Mouse (Mus musculus): ENCODE measurements around the gene Elovl6. TPM values are rescaled to one million over a fixed set of nuclear protein-coding genes. Genes with fewer than 3 reads are reported as not detected.

Elovl6 gene
- polyA plus RNA-seq, 1 experiment = 3.1 TPM

- DNase-seq (ENCODE audit: low read depth in 1 of 2, low spot score in 2 of 2) = no peak
- no peaks in the 10 kb centered on the region for H3K27me3 ChIP-seq (ENCODE audit: control insufficient read depth, insufficient read depth, low read length)
These were observed 114.6 kb downstream of the Elovl6 start for GRCm38 (mm10) chr3:129646781-129647180.

GRCm38 (mm10) chr3:129647312-129647711 lies 115.2 kb downstream of the Elovl6 start:
- 96% methylated on average over 10 of the region's 10 CpGs for WGBS
- no peaks in the 10 kb centered on the region for H3K4me1 ChIP-seq (ENCODE audit: control insufficient read depth, insufficient read depth, insufficient read length)
- H3K4me3 ChIP-seq (ENCODE audit: extremely low read depth, insufficient read depth, insufficient read length) = no peak overlapping the region
- no peak overlapping the region for H3K27ac ChIP-seq (ENCODE audit: insufficient read depth, low read length)
- TF ChIP-seq POLR2A (IDR thresholded peaks at IDR 0.05; ENCODE audit: low read depth, low read length) (no peak), CTCF (IDR thresholded peaks at IDR 0.05; ENCODE audit: extremely low read depth, insufficient read depth, insufficient read length, insufficient replicate concordance) (no peak)
- no peaks in the 10 kb centered on the region for H3K27me3 ChIP-seq (ENCODE audit: control insufficient read depth, insufficient read depth, low read length)
- H3K36me3 ChIP-seq (ENCODE audit: control insufficient read depth, insufficient read depth, low read length) = no peaks in the 10 kb centered on the region
- no peak for DNase-seq (ENCODE audit: low read depth in 1 of 2, low spot score in 2 of 2)

More at GRCm38 (mm10) chr3:129646781-129647180, 114.6 kb downstream of the Elovl6 start:
- WGBS = 67% methylated on average over 5 of the region's 5 CpGs
- Histone ChIP-seq H3K36me3 (ENCODE audit: control insufficient read depth, insufficient read depth, low read length) (no peaks in the 10 kb centered on the region), H3K4me3 (ENCODE audit: extremely low read depth, insufficient read depth, insufficient read length) (no peak overlapping the region), H3K27ac (ENCODE audit: insufficient read depth, low read length) (no peak overlapping the region), H3K4me1 (ENCODE audit: control insufficient read depth, insufficient read depth, insufficient read length) (no peaks in the 10 kb centered on the region)
- TF ChIP-seq POLR2A (IDR thresholded peaks at IDR 0.05; ENCODE audit: low read depth, low read length) (no peak), CTCF (IDR thresholded peaks at IDR 0.05; ENCODE audit: extremely low read depth, insufficient read depth, insufficient read length, insufficient replicate concordance) (no peak)

GRCm38 (mm10) chr3:129648598-129648997 lies 116.4 kb downstream of the Elovl6 start:
- Histone ChIP-seq H3K4me1 (ENCODE audit: control insufficient read depth, insufficient read depth, insufficient read length) (no peaks in the 10 kb centered on the region), H3K4me3 (ENCODE audit: extremely low read depth, insufficient read depth, insufficient read length) (no peak overlapping the region), H3K36me3 (ENCODE audit: control insufficient read depth, insufficient read depth, low read length) (no peaks in the 10 kb centered on the region), H3K27ac (ENCODE audit: insufficient read depth, low read length) (no peak overlapping the region), H3K27me3 (ENCODE audit: control insufficient read depth, insufficient read depth, low read length) (no peaks in the 10 kb centered on the region)
- 94% methylated on average over 5 of the region's 5 CpGs for WGBS
- no peak for DNase-seq (ENCODE audit: low read depth in 1 of 2, low spot score in 2 of 2)
- TF ChIP-seq CTCF (IDR thresholded peaks at IDR 0.05; ENCODE audit: extremely low read depth, insufficient read depth, insufficient read length, insufficient replicate concordance) (no peak), POLR2A (IDR thresholded peaks at IDR 0.05; ENCODE audit: low read depth, low read length) (no peak)

GRCm38 (mm10) chr3:129649586-129650292 lies 117.6 kb downstream of the Elovl6 start:
- no peak overlapping the region for H3K27ac ChIP-seq (ENCODE audit: insufficient read depth, low read length)
- no peaks in the 10 kb centered on the region for H3K4me1 ChIP-seq (ENCODE audit: control insufficient read depth, insufficient read depth, insufficient read length)
- 91% methylated on average over 8 of the region's 8 CpGs for WGBS
- H3K27me3 ChIP-seq (ENCODE audit: control insufficient read depth, insufficient read depth, low read length) = no peaks in the 10 kb centered on the region
- no peak overlapping the region for H3K4me3 ChIP-seq (ENCODE audit: extremely low read depth, insufficient read depth, insufficient read length)
- no peak for DNase-seq (ENCODE audit: low read depth in 1 of 2, low spot score in 2 of 2)
- no peaks in the 10 kb centered on the region for H3K36me3 ChIP-seq (ENCODE audit: control insufficient read depth, insufficient read depth, low read length)
- TF ChIP-seq POLR2A (IDR thresholded peaks at IDR 0.05; ENCODE audit: low read depth, low read length) = no peak
- TF ChIP-seq CTCF (IDR thresholded peaks at IDR 0.05; ENCODE audit: extremely low read depth, insufficient read depth, insufficient read length, insufficient replicate concordance) = no peak

- Histone ChIP-seq H3K36me3 (ENCODE audit: control insufficient read depth, insufficient read depth, low read length) (no peaks in the 10 kb centered on the region), H3K4me1 (ENCODE audit: control insufficient read depth, insufficient read depth, insufficient read length) (no peaks in the 10 kb centered on the region), H3K4me3 (ENCODE audit: extremely low read depth, insufficient read depth, insufficient read length) (no peak overlapping the region), H3K27ac (ENCODE audit: insufficient read depth, low read length) (no peak overlapping the region), H3K27me3 (ENCODE audit: control insufficient read depth, insufficient read depth, low read length) (no peaks in the 10 kb centered on the region)
- no peak for DNase-seq (ENCODE audit: low read depth in 1 of 2, low spot score in 2 of 2)
- no peak for TF ChIP-seq CTCF (IDR thresholded peaks at IDR 0.05; ENCODE audit: extremely low read depth, insufficient read depth, insufficient read length, insufficient replicate concordance)
- no peak for TF ChIP-seq POLR2A (IDR thresholded peaks at IDR 0.05; ENCODE audit: low read depth, low read length)
These were observed 118.1 kb downstream of the Elovl6 start for GRCm38 (mm10) chr3:129650293-129650612.

GRCm38 (mm10) chr3:129650931-129651330 lies 118.8 kb downstream of the Elovl6 start:
- no peaks in the 10 kb centered on the region for H3K36me3 ChIP-seq (ENCODE audit: control insufficient read depth, insufficient read depth, low read length)
- no peak for DNase-seq (ENCODE audit: low read depth in 1 of 2, low spot score in 2 of 2)
- no peaks in the 10 kb centered on the region for H3K27me3 ChIP-seq (ENCODE audit: control insufficient read depth, insufficient read depth, low read length)
- no peak for TF ChIP-seq CTCF (IDR thresholded peaks at IDR 0.05; ENCODE audit: extremely low read depth, insufficient read depth, insufficient read length, insufficient replicate concordance)
- no peak for TF ChIP-seq POLR2A (IDR thresholded peaks at IDR 0.05; ENCODE audit: low read depth, low read length)
- no peaks in the 10 kb centered on the region for H3K4me1 ChIP-seq (ENCODE audit: control insufficient read depth, insufficient read depth, insufficient read length)
- H3K27ac ChIP-seq (ENCODE audit: insufficient read depth, low read length) = no peak overlapping the region
- no peak overlapping the region for H3K4me3 ChIP-seq (ENCODE audit: extremely low read depth, insufficient read depth, insufficient read length)
- 70% methylated on average over 1 of the region's 1 CpGs for WGBS

GRCm38 (mm10) chr3:129651765-129652164 lies 119.6 kb downstream of the Elovl6 start:
- TF ChIP-seq CTCF (IDR thresholded peaks at IDR 0.05; ENCODE audit: extremely low read depth, insufficient read depth, insufficient read length, insufficient replicate concordance) = no peak
- TF ChIP-seq POLR2A (IDR thresholded peaks at IDR 0.05; ENCODE audit: low read depth, low read length) = no peak
- H3K27me3 ChIP-seq (ENCODE audit: control insufficient read depth, insufficient read depth, low read length) = no peaks in the 10 kb centered on the region
- 92% methylated on average over 8 of the region's 8 CpGs for WGBS
- DNase-seq (ENCODE audit: low read depth in 1 of 2, low spot score in 2 of 2) = no peak
- no peaks in the 10 kb centered on the region for H3K4me1 ChIP-seq (ENCODE audit: control insufficient read depth, insufficient read depth, insufficient read length)
- no peaks in the 10 kb centered on the region for H3K36me3 ChIP-seq (ENCODE audit: control insufficient read depth, insufficient read depth, low read length)
- no peak overlapping the region for H3K27ac ChIP-seq (ENCODE audit: insufficient read depth, low read length)
- H3K4me3 ChIP-seq (ENCODE audit: extremely low read depth, insufficient read depth, insufficient read length) = no peak overlapping the region
